Mouse (Mus musculus): ENCODE results near the gene Slc9a1. TPM values are rescaled to one million over a fixed set of nuclear protein-coding genes. Genes with fewer than 3 reads are reported as not detected.
A peak's percentile ranks its signal among the peaks of the same experiment; 100 is the strongest.

Gene Slc9a1
- total and polyA plus RNA-seq, 3 experiments = 17.0 to 21.5 (median 17.4) TPM

- peak in 1 of 2 experiments; percentile 50 for DNase-seq
- Histone ChIP-seq H3K4me3 (no peak overlapping the region), H3K4me1 (ENCODE audit: control insufficient read depth, insufficient read depth, low read length) (peaks cover 34% of the 10 kb centered on the region), H3K36me3 (ENCODE audit: control insufficient read depth, insufficient read depth, low read length) (peaks cover 5% of the 10 kb centered on the region; the same call in 1 of the 2 replicates), H3K9ac (ENCODE audit: low read depth, low read length) (peak overlapping the region; percentile 18; the same call in 1 of the 2 replicates), H3K27ac (peak overlapping the region; percentile 70), H3K79me2 (replicated peaks; ENCODE audit: control insufficient read depth, insufficient read depth, low read length) (peaks cover 6% of the 10 kb centered on the region; the same call in 1 of the 2 replicates), H3K27me3 (ENCODE audit: control insufficient read depth, insufficient read depth, low read length) (no peaks in the 10 kb centered on the region)
- intact Hi-C loops (cut with DNase I) = no loop called here
- 35% methylated on average over 18 of the region's 18 CpGs for WGBS
- TF ChIP-seq POLR2A (IDR thresholded peaks at IDR 0.05; ENCODE audit: insufficient read depth, low read depth, low read length) = no peak
- no peak for TF ChIP-seq CTCF (IDR thresholded peaks at IDR 0.05)
- no peak for TF ChIP-seq EP300 (IDR thresholded peaks at IDR 0.05; ENCODE audit: insufficient read depth, low read depth, low read length)
Observed at GRCm38 (mm10) chr4:133391185-133392040, 21.9 kb downstream of the Slc9a1 start.

DNA sequence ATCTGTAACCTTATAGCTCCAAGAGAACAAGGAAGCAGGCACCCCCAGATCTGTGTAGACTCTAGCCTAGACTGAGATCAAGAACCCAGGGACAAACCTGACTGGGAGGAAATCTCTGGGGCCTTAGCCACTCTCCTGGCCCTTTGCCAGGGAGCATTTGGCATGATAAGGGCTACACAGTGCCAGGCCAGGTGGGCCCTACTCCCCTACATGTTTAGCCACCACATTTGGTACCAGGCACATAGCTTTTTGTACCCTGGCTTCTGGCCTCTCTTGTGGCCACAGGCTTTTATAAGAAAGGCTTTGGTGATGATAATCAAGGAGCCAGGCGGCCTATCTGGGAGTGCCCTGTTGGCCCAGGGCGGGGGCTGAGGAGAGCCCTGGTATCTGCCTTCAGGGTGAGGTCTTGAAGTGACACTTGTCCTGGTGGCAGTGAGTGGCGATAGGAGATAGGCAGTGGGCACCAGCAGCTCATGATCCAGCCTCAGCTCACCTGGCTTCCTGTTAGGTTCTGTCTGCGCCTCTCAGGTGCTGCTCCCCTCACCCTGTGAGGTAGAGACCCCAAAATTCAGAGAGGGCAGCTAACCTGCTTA is 25.6 kb downstream of the Slc9a1 start:
- Histone ChIP-seq H3K79me2 (replicated peaks; ENCODE audit: control insufficient read depth, insufficient read depth, low read length) (0 out of 2 replicates have a peak, but pooled peaks cover 1% of the 10 kb centered on the region), H3K4me3 (no peak overlapping the region), H3K27ac (no peak overlapping the region), H3K36me3 (ENCODE audit: control insufficient read depth, insufficient read depth, low read length) (no peaks in the 10 kb centered on the region), H3K4me1 (ENCODE audit: control insufficient read depth, insufficient read depth, low read length) (peaks cover 24% of the 10 kb centered on the region), H3K9ac (ENCODE audit: low read depth, low read length) (no peak overlapping the region), H3K27me3 (ENCODE audit: control insufficient read depth, insufficient read depth, low read length) (no peaks in the 10 kb centered on the region)
- no peak for DNase-seq
- WGBS = 83% methylated on average over 4 of the region's 4 CpGs
- intact Hi-C loops (cut with DNase I) = no loop called here
- no peak for TF ChIP-seq CTCF (IDR thresholded peaks at IDR 0.05)
- TF ChIP-seq POLR2A (IDR thresholded peaks at IDR 0.05; ENCODE audit: insufficient read depth, low read depth, low read length) = no peak
- no peak for TF ChIP-seq EP300 (IDR thresholded peaks at IDR 0.05; ENCODE audit: insufficient read depth, low read depth, low read length)

- Histone ChIP-seq H3K9ac (ENCODE audit: low read depth, low read length) (no peak overlapping the region), H3K4me1 (ENCODE audit: control insufficient read depth, insufficient read depth, low read length) (peaks cover 14% of the 10 kb centered on the region), H3K36me3 (ENCODE audit: control insufficient read depth, insufficient read depth, low read length) (no peaks in the 10 kb centered on the region), H3K79me2 (replicated peaks; ENCODE audit: control insufficient read depth, insufficient read depth, low read length) (0 out of 2 replicates have a peak, but pooled peaks cover 1% of the 10 kb centered on the region), H3K27ac (no peak overlapping the region), H3K27me3 (ENCODE audit: control insufficient read depth, insufficient read depth, low read length) (no peaks in the 10 kb centered on the region), H3K4me3 (no peak overlapping the region)
- 66% methylated on average over 2 of the region's 2 CpGs for WGBS
- DNase-seq = no peak
- intact Hi-C loops (cut with DNase I) = no loop called here
- TF ChIP-seq CTCF (IDR thresholded peaks at IDR 0.05) (no peak), EP300 (IDR thresholded peaks at IDR 0.05; ENCODE audit: insufficient read depth, low read depth, low read length) (no peak), POLR2A (IDR thresholded peaks at IDR 0.05; ENCODE audit: insufficient read depth, low read depth, low read length) (no peak)
Observed at GRCm38 (mm10) chr4:133396079-133396478, 26.6 kb downstream of the Slc9a1 start.

DNA sequence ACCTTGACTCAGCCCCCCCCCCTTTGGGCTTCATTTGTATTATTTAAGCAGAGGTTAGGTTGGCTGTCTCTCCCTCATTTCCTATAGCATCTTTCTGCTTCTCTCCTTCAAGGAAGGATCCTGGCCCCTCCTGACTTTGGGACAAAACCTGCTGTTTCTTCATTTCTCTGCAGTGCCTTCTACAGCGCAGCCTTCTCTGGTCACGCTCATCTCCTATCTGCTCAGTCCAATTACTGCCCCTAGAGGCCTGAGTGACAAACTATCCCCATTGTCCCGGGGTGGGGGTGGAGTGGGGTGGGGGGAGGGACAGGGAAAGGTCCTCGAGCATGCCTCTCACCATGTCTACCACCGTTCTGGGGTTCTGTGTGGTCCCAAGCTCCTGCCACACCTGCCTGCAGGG is 27.8 kb downstream of the Slc9a1 start:
- Histone ChIP-seq H3K27me3 (ENCODE audit: control insufficient read depth, insufficient read depth, low read length) (no peaks in the 10 kb centered on the region), H3K36me3 (ENCODE audit: control insufficient read depth, insufficient read depth, low read length) (no peaks in the 10 kb centered on the region), H3K79me2 (replicated peaks; ENCODE audit: control insufficient read depth, insufficient read depth, low read length) (0 out of 2 replicates have a peak, but pooled peaks cover 1% of the 10 kb centered on the region), H3K4me1 (ENCODE audit: control insufficient read depth, insufficient read depth, low read length) (peaks cover 7% of the 10 kb centered on the region), H3K9ac (ENCODE audit: low read depth, low read length) (no peak overlapping the region), H3K4me3 (no peak overlapping the region), H3K27ac (no peak overlapping the region; the same call in 1 of the 2 replicates)
- intact Hi-C loops (cut with DNase I) = no loop called here
- DNase-seq = no peak
- WGBS = 55% methylated on average over 5 of the region's 5 CpGs
- TF ChIP-seq CTCF (IDR thresholded peaks at IDR 0.05) (peak; percentile 3; the same call in 1 of the 2 replicates), POLR2A (IDR thresholded peaks at IDR 0.05; ENCODE audit: insufficient read depth, low read depth, low read length) (no peak)

DNA sequence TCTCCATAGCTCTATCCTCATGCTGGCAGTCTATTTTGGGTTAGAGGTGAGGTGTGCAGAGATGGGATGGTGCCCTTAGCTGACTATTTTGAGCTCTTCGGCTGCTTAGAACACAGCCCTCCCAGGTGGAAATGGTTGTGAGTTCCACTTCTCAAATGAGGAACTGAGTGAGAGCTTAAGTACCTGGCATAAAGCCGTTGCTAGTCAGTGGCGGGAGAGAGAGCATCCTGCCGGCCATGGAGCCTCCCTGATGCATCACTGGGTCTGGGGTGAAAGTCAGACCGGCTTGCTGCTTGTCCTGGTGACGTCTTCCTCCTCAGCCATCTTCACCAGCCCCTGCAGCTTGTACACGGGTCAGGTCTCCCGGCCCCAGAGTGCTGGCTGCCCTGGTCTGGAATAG is 28.5 kb downstream of the Slc9a1 start:
- Histone ChIP-seq H3K4me3 (no peak overlapping the region), H3K27me3 (ENCODE audit: control insufficient read depth, insufficient read depth, low read length) (no peaks in the 10 kb centered on the region), H3K79me2 (replicated peaks; ENCODE audit: control insufficient read depth, insufficient read depth, low read length) (0 out of 2 replicates have a peak, but pooled peaks cover 1% of the 10 kb centered on the region), H3K4me1 (ENCODE audit: control insufficient read depth, insufficient read depth, low read length) (peaks cover 7% of the 10 kb centered on the region), H3K27ac (peak overlapping the region; percentile 33; the same call in 1 of the 2 replicates), H3K9ac (ENCODE audit: low read depth, low read length) (no peak overlapping the region), H3K36me3 (ENCODE audit: control insufficient read depth, insufficient read depth, low read length) (no peaks in the 10 kb centered on the region)
- TF ChIP-seq POLR2A (IDR thresholded peaks at IDR 0.05; ENCODE audit: insufficient read depth, low read depth, low read length) = no peak
- TF ChIP-seq CTCF (IDR thresholded peaks at IDR 0.05) = no peak
- no peak for TF ChIP-seq EP300 (IDR thresholded peaks at IDR 0.05; ENCODE audit: insufficient read depth, low read depth, low read length)
- whole genome bisulfite sequencing = 65% methylated on average over 8 of the region's 8 CpGs
- intact Hi-C loops (cut with DNase I) = no loop called here
- no peak for DNase-seq
